Mouse (Mus musculus) limb, embryonic 11.5 days (tissue): ENCODE data around the gene Palb2. TPM values are rescaled to one million over a fixed set of nuclear protein-coding genes. Genes with fewer than 3 reads are reported as not detected.

Experiments
- ATAC-seq: fragments of 200-750 bp; cut with Nextera tagmentation; 2 replicates; pipeline ENCODE4 v1.8.0; 2017; ENCODE audit warnings: low read depth; ENCODE audit not compliant: insufficient number of reproducible peaks, low FRiP score, low TSS enrichment
- DNase-seq: peaks from one replicate; pipeline ENCODE4 v3.0.0-alpha.2; 2015; ENCODE audit warnings: low spot score
- H3K27ac ChIP-seq: fragments of 300-500 bp; sonication (generic); replicated peaks from 2 replicates; pipeline ENCODE4 v1.5.1; 2014; ENCODE audit warnings: low read depth, mild to moderate bottlenecking, low read length
- H3K27me3 ChIP-seq: fragments of 300-500 bp; sonication (generic); 2 replicates; pipeline ENCODE4 v1.6.1; 2014; ENCODE audit warnings: mild to moderate bottlenecking, low read length, mixed read lengths; ENCODE audit not compliant: control insufficient read depth, insufficient read depth
- H3K36me3 ChIP-seq: fragments of 300-500 bp; sonication (generic); 2 replicates; pipeline ENCODE4 v1.6.1; 2014; ENCODE audit warnings: mild to moderate bottlenecking, low read length, moderate library complexity, mixed read lengths; ENCODE audit not compliant: control insufficient read depth, insufficient read depth
- H3K4me1 ChIP-seq: fragments of 300-500 bp; sonication (generic); 2 replicates; pipeline ENCODE4 v1.6.1; 2014; ENCODE audit warnings: low read length, mixed read lengths; ENCODE audit not compliant: control insufficient read depth, insufficient read depth
- H3K4me2 ChIP-seq: fragments of 300-500 bp; sonication (generic); 2 replicates; pipeline ENCODE4 v1.6.1; 2014; ENCODE audit warnings: low read depth, mild to moderate bottlenecking, moderate library complexity; ENCODE audit not compliant: severe bottlenecking
- H3K4me3 ChIP-seq: fragments of 300-500 bp; sonication (generic); 2 replicates; pipeline ENCODE4 v1.5.1; 2014; ENCODE audit warnings: low read depth, low read length
- H3K9ac ChIP-seq: fragments of 300-500 bp; sonication (generic); 2 replicates; pipeline ENCODE4 v1.6.1; 2014; ENCODE audit warnings: mild to moderate bottlenecking, low read length
- H3K9me3 ChIP-seq: fragments of 300-500 bp; sonication (generic); 2 replicates; pipeline ENCODE4 v1.6.1; 2016; ENCODE audit warnings: low read length; ENCODE audit not compliant: control insufficient read depth
- WGBS: fragments of 180-500 bp; shearing (Covaris S2); extraction: QIAGEN DNeasy Blood & Tissue Kit; methylation state at CpG from one replicate; pipeline ENCODE4 v1.1.7; 2014; 5-methylcytosine and 5-hydroxymethylcytosine counted together
- polyA plus RNA-seq: library from polyadenylated mRNA; unstranded; fragments of >200 nt; fragmentation: Nextera tagmentation; extraction: Ambion mirVana; gene quantifications from 2 replicates; pipeline ENCODE4 v1.2.1, GENCODE M21; 2014

Palb2 gene
- polyA plus RNA-seq, 1 experiment from 2014 or later = 25.0 TPM

DNA sequence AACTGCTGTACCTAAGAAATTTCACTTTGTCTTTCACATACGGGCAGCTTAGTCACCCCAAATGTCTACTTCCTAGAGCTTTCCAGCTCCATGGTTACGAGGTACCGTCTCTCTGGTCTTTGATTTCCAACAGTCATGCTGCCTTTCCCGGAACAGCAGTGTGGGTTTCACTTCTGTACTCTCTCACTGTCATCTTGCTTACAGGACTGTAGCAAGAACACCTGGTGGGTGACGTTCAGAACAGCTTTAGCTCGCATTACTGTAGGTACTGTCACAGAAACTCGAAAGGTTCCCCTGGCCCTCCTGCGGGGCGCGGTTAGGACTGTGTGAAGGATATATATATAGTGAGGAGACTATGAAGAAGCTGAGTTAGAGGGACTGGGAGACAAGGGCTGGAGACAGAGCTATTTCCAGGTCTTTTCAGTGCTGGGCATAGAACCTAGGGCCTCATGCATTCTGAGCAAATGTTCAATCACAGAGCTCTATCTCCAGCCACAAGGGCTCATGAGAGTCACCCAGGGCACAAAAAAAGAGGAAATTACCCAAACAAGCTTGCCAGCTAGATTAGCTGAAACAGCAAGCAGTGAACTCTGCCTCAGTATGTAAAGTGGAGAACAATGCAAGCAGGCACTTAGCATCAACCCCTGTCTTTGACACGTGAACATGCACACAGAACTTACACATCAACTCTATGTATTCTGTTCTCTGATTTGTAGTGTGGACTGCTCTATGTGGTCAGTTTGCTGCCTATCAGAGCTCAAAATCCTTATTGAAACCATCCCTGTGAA, 45.4 kb downstream of the Palb2 start:
- Histone ChIP-seq H3K4me1 (no peaks in the 10 kb centered on the region), H3K4me3 (no peak overlapping the region), H3K27me3 (no peaks in the 10 kb centered on the region), H3K36me3 (peaks cover 16% of the 10 kb centered on the region), H3K27ac (no peak overlapping the region), H3K4me2 (no peak overlapping the region), H3K9ac (no peak overlapping the region), H3K9me3 (no peaks in the 10 kb centered on the region)
- ATAC-seq (no peak), DNase-seq (no peak)
- 92% methylated on average over 11 of the region's 11 CpGs for WGBS

DNA sequence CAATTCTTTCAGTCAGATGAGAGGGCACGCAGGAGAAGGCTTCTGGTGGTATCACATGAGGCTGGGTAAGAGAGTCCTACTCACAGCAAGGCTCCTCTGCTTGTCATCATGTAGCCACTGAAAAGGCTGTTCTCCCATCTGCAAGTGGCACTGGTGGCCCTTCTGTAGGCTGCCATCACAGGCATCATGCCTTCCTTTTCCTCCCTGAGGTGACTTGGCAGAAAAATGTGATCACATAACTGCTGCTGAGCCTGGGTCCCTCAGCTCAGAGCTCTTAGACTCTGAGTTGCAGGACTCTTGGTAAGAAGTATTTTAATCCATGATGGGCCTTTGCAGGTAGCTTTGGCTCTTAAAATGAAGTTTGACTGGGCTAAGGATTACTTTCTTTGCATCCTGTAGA, 51.7 kb downstream of the Palb2 start:
- Histone ChIP-seq H3K27ac (no peak overlapping the region), H3K4me3 (no peak overlapping the region), H3K36me3 (peaks cover 17% of the 10 kb centered on the region), H3K9me3 (no peaks in the 10 kb centered on the region; the same call in 1 of the 2 replicates), H3K4me2 (no peak overlapping the region), H3K9ac (no peak overlapping the region), H3K27me3 (no peaks in the 10 kb centered on the region), H3K4me1 (no peaks in the 10 kb centered on the region)
- ATAC-seq = no peak
- no peak for DNase-seq
- 89% methylated on average over 1 of the region's 1 CpGs for WGBS

DNA sequence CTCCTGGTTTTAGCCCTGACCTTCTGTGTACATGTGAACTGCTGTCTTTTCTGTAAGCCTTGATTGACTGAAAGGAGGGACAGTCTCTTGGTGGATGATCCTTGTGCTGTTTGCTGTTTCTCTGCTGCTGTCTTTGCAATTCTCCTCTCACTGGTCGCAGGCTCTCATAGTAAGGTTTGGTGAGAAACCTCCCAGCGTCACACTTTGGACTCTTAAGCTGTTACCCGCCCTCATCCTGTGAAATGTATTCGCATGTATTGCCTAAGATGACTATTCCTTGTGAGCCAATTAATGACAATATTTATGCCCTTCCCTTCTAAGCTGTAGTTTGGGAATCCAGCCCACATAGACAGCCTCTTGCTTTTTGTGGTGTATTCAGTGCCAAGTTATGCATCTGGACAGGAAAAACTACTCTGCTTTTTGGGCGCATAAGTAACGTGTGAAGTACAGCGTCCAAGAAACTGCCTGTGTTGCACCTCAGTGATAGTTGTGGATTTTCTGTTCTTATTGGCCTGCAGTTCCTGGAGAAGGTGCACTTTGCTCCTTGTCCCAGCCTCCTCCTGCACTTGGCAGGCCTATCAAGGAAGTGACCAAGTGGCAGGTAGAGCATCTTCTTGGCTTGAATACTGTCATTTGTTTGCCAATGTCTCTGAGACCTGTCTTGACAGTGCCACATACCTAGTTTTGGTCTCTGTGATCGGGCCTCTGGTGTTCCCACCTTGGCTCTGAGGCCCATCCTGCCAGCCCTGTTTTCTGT, 52.8 kb downstream of the Palb2 start:
- H3K9ac ChIP-seq = no peak overlapping the region
- H3K4me3 ChIP-seq = no peak overlapping the region
- ATAC-seq = no peak
- H3K4me2 ChIP-seq = no peak overlapping the region
- no peaks in the 10 kb centered on the region for H3K4me1 ChIP-seq
- no peaks in the 10 kb centered on the region for H3K27me3 ChIP-seq
- H3K9me3 ChIP-seq = no peaks in the 10 kb centered on the region; the same call in 1 of the 2 replicates
- no peak overlapping the region for H3K27ac ChIP-seq
- H3K36me3 ChIP-seq = peaks cover 22% of the 10 kb centered on the region
- DNase-seq = no peak
- 94% methylated on average over 8 of the region's 8 CpGs for WGBS

DNA sequence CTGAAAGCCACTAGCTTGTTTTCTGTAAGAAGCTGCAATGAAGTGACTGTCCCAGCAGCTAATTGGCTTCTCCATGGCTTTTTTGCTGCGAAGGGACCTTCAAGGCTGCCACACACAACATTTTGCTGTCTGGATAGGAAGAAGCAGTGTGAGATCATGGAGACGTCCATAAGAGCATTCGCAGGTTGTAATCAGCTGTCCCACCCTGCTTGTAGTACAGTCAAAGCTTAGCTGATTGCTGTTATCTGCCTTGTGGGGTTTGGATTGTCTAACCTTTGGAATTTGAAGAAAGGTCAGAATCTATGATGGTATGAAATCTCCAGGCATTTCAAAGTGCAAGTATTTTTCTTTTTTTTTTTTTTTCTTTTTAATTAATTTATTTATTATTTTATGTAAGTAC, 58.4 kb downstream of the Palb2 start:
- WGBS = 87% methylated on average over 3 of the region's 3 CpGs
- Histone ChIP-seq H3K4me1 (no peaks in the 10 kb centered on the region), H3K27ac (no peak overlapping the region), H3K27me3 (no peaks in the 10 kb centered on the region), H3K4me2 (no peak overlapping the region), H3K9me3 (no peaks in the 10 kb centered on the region), H3K36me3 (peaks cover 37% of the 10 kb centered on the region), H3K4me3 (no peak overlapping the region), H3K9ac (no peak overlapping the region)
- no peak for DNase-seq
- no peak for ATAC-seq

DNA sequence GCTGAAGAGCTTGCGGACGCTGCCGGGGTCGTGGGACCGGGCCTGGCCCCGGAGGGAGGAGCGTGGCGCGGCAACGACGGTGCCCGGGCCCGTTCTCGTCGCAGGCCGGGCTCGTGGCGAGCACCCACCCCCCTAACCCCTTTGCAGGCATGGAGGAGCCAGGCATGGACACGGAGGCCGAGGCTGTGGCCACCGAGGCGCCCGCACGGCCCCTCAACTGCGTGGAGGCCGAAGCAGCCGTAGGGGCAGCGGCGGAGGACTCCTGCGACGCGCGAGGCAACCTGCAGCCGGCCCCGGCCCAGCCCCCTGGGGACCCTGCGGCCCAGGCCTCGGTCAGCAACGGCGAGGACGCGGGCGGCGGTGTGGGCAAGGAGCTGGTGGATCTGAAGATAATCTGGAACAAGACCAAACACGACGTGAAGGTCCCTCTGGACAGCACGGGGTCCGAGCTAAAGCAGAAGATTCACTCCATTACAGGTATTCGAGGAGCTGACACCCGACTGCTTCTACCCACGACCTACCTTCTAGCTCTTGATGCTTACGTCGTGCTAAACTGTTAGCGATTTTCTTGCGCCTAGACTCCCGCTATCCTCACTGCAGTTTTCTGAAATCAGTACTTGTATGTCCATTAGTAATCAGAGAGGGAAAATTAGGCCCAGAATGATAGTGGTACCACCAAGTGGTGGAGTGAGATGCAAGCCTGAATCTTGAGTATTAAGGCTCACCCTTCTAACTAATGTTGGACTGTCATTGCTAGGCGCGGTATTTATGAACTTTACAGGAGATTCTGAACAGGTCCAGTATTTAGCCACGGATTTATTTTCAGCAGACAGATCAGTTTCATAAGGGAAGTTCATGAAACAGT, 65.0 kb downstream of the Palb2 start:
- Histone ChIP-seq H3K9ac (peak overlapping the region; percentile 97), H3K27me3 (no peaks in the 10 kb centered on the region), H3K4me2 (peak overlapping the region; percentile 57), H3K4me1 (peaks cover 5% of the 10 kb centered on the region), H3K27ac (peak overlapping the region; percentile 89), H3K4me3 (peak overlapping the region; percentile 99), H3K9me3 (no peaks in the 10 kb centered on the region), H3K36me3 (peaks cover 17% of the 10 kb centered on the region)
- WGBS = 1% methylated on average over 52 of the region's 58 CpGs
- DNase-seq (no peak), ATAC-seq (peak; percentile 36)

DNA sequence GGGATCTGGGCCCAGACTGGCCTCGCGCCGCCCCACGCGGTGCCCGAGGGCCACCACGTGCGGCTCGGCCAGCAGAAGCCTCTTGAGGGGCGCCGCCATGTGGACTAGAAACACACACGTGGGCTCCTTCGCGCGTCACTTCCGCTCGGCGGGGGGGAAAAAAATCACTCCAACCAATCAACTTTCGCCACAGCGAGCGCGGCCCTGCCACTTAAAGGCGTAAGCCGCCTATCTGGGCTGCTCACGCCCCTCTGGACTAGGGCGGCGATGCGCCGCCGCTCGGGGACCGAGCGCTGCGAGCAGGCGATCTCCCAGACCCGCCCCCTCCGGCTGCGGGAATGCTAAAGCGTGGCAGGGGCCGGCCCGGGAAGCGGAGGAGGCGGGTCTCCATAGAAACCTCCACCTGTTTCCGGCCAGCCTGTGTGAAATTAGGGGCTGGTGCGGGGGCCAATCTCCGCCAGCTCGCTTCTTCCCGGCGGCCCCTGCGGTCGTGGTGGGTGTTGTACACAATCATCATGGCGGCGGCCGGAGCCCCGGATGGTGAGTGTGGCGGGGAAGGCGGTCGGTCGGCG, 65.8 kb downstream of the Palb2 start, which contains the start of the genes Ubfd1 and Ears2:
Gene Ubfd1 (plus strand): TSS at position 231 of the 572 bp plus-strand sequence.
Gene Ears2 (minus strand): TSS at position 319 of the 572 bp plus-strand sequence.
- peak; percentile 98 for DNase-seq
- H3K9me3 ChIP-seq = no peaks in the 10 kb centered on the region
- peaks cover 5% of the 10 kb centered on the region for H3K4me1 ChIP-seq
- peak; percentile 99 for ATAC-seq
- peak within 1 kb of the TSS; percentile 97 for H3K9ac ChIP-seq
- peak within 1 kb of the TSS; percentile 99 for H3K4me3 ChIP-seq
- WGBS = under 1% methylated on average over 60 of the region's 60 CpGs
- peak within 1 kb of the TSS; percentile 67 for H3K4me2 ChIP-seq
- peaks cover 15% of the 10 kb centered on the region for H3K36me3 ChIP-seq
- H3K27me3 ChIP-seq = no peaks in the 10 kb centered on the region
- peak within 1 kb of the TSS; percentile 89 for H3K27ac ChIP-seq

DNA sequence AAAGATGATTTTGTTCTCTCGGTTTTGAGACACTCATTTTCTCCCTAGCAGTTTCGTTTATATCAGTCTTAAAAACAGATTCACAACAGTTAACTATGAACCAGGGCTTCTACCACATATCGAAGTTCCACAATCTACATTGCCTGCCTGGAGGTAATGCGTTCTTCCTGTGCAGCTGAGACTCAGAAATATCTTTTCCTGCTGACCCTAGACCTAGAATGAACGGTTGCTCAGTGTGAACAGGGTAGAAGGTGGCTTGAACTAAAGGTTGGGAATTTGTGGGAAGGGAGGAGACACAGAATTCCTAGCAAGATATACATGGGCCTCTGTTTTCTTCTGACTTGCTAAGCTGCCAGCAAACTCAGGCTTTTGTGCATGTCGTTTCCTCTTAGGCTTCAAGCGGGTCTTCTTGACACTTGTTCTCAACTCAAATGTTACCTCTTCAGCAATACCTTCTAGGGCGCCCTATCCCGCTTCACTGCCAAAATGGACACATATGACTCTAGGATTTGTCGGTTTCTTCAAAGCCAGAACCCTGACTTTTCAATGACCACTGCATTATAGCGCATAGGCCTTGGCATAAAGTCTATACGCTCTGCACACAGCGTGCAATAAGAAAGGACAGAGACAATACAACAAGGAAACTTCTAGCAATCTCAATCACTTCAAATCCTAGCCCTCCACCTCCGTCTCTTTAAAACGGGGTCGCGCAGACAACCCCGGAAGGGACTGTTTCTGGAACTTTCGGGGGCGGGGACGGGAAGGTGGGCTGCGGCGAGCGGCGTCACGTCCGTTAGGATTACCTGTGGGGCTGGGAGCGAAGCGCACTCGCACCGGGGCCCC, 66.5 kb downstream of the Palb2 start:
- Histone ChIP-seq H3K27ac (peak overlapping the region; percentile 89), H3K9me3 (no peaks in the 10 kb centered on the region), H3K4me3 (peak overlapping the region; percentile 99), H3K27me3 (no peaks in the 10 kb centered on the region), H3K4me1 (peaks cover 5% of the 10 kb centered on the region), H3K4me2 (peak overlapping the region; percentile 67), H3K9ac (peak overlapping the region; percentile 97), H3K36me3 (peaks cover 9% of the 10 kb centered on the region)
- ATAC-seq (peak; percentile 45), DNase-seq (no peak)
- 22% methylated on average over 31 of the region's 31 CpGs for WGBS
